ENCODE assay signal across 11 mouse cellular contexts in genomic region chr2:101705941-101706485, GRCm38 (mm10). TPM values are rescaled to one million over a fixed set of nuclear protein-coding genes. Genes with fewer than 3 reads are reported as not detected.
DNase-seq lines count a peak whose midpoint lies in the region; ATAC-seq and TF ChIP-seq lines count a peak whose summit lies in the region.
"Had no signal": no experiment of that assay in that cellular context is flagged by ENCODE, and none has a peak within 500 bp of the region (broad histone marks: within the 10 kb centered on the region; RNA-seq: fewer than 3 reads in every experiment).

No protein-coding gene starts in this region.

- H3K36me3 ChIP-seq in heart, postnatal 0 days (replicated peaks; ENCODE audit: control insufficient read depth, insufficient read depth, low read length): no peaks in the 10 kb centered on the region
- H3K36me3 ChIP-seq in liver, postnatal 0 days (replicated peaks; ENCODE audit: insufficient read depth, low read length): no peaks in the 10 kb centered on the region
- no peaks in the 10 kb centered on the region for H3K36me3 ChIP-seq in liver, embryonic 11.5 days (ENCODE audit: control insufficient read depth, insufficient read depth, low read length)
- H3K36me3 ChIP-seq in E14TG2a.4 (ENCODE audit: insufficient read depth, low read length): no peaks in the 10 kb centered on the region
- 0 out of 2 replicates have a peak, but pooled peaks cover 2% of the 10 kb centered on the region for H3K36me3 ChIP-seq in limb, embryonic 13.5 days
- H3K36me3 ChIP-seq: intestine, embryonic 15.5 days had no signal

- WGBS in heart, postnatal 0 days: 43% methylated on average over 5 of the region's 5 CpGs
- WGBS in liver, postnatal 0 days (ENCODE audit: insufficient replicate concordance): 45% methylated on average over 5 of the region's 5 CpGs
- 47% methylated on average over 5 of the region's 5 CpGs for WGBS in liver, embryonic 11.5 days
- 38% methylated on average over 5 of the region's 5 CpGs for WGBS in limb, embryonic 13.5 days

- no peak overlapping the region for H3K9ac ChIP-seq in heart, postnatal 0 days (replicated peaks; ENCODE audit: low read depth, low read length)
- H3K9ac ChIP-seq in liver, postnatal 0 days (replicated peaks): no peak overlapping the region
- H3K9ac ChIP-seq in liver, embryonic 11.5 days (ENCODE audit: low read depth, low read length): no peak overlapping the region
- H3K9ac ChIP-seq in limb, embryonic 13.5 days: no peak overlapping the region
- H3K9ac ChIP-seq: intestine, embryonic 15.5 days had no signal

- H3K4me3 ChIP-seq in heart, postnatal 0 days (ENCODE audit: low read depth, low read length): no peak overlapping the region
- H3K4me3 ChIP-seq in liver, postnatal 0 days (ENCODE audit: low read depth, low read length): no peak overlapping the region
- H3K4me3 ChIP-seq in liver, embryonic 11.5 days (ENCODE audit: low read depth, low read length): no peak overlapping the region
- H3K4me3 ChIP-seq in E14TG2a.4 (replicated peaks; ENCODE audit: low read length): no peak overlapping the region
- H3K4me3 ChIP-seq in limb, embryonic 13.5 days: no peak overlapping the region
- H3K4me3 ChIP-seq: intestine, embryonic 15.5 days had no signal

- no peaks in the 10 kb centered on the region for H3K4me1 ChIP-seq in heart, postnatal 0 days (ENCODE audit: control insufficient read depth, insufficient read depth)
- H3K4me1 ChIP-seq in liver, postnatal 0 days (ENCODE audit: insufficient read depth): no peaks in the 10 kb centered on the region
- no peaks in the 10 kb centered on the region for H3K4me1 ChIP-seq in liver, embryonic 11.5 days (replicated peaks; ENCODE audit: control insufficient read depth, insufficient read depth, low read length)
- peaks cover 3% of the 10 kb centered on the region; the same call in 1 of the 2 replicates for H3K4me1 ChIP-seq in E14TG2a.4 (replicated peaks; ENCODE audit: low read depth, low read length)
- peaks cover 21% of the 10 kb centered on the region for H3K4me1 ChIP-seq in limb, embryonic 13.5 days
- H3K4me1 ChIP-seq: intestine, embryonic 15.5 days had no signal

- DNase-seq in heart, postnatal 0 days (ENCODE audit: low spot score): no peak
- no peak for DNase-seq in heart, adult 8-10 months (ENCODE audit: low spot score)
- no peak for DNase-seq in liver, postnatal 0 days
- no peak for DNase-seq in liver, embryonic 11.5 days (ENCODE audit: low spot score)
- DNase-seq in cerebellum, adult 9-11 months: no peak
- no peak for DNase-seq in frontal cortex, postnatal 14 days (ENCODE audit: low spot score in 2 of 2)
- DNase-seq: gastrocnemius, postnatal 25 days; thymus, adult 18-20 months had no signal

- TF ChIP-seq EP300 in heart, postnatal 0 days (IDR thresholded peaks at IDR 0.05; ENCODE audit: low read depth): no peak
- no peak for TF ChIP-seq EP300 in liver, postnatal 0 days (IDR thresholded peaks at IDR 0.05; ENCODE audit: low read depth)

- H3K27ac ChIP-seq in heart, postnatal 0 days (ENCODE audit: low read depth): no peak overlapping the region
- H3K27ac ChIP-seq in liver, postnatal 0 days (ENCODE audit: low read depth): no peak overlapping the region
- H3K27ac ChIP-seq in liver, embryonic 11.5 days (ENCODE audit: low read depth, low read length): no peak overlapping the region
- no peak overlapping the region for H3K27ac ChIP-seq in limb, embryonic 13.5 days
- H3K27ac ChIP-seq: intestine, embryonic 15.5 days had no signal

- TF ChIP-seq CTCF in heart, postnatal 0 days (IDR thresholded peaks at IDR 0.05; ENCODE audit: low read depth): peak; percentile 39
- TF ChIP-seq CTCF in liver, postnatal 0 days (IDR thresholded peaks at IDR 0.05; ENCODE audit: low read depth): peak; percentile 50
- TF ChIP-seq CTCF in E14TG2a.4 (conservative IDR thresholded peaks at IDR 0.05; ENCODE audit: low read length): peak; percentile 34

- no peak overlapping the region for H3K4me2 ChIP-seq in heart, postnatal 0 days (ENCODE audit: low read depth, low read length)
- no peak overlapping the region for H3K4me2 ChIP-seq in liver, postnatal 0 days (ENCODE audit: low read depth, low read length)
- no peak overlapping the region for H3K4me2 ChIP-seq in liver, embryonic 11.5 days
- no peak overlapping the region for H3K4me2 ChIP-seq in limb, embryonic 13.5 days (replicated peaks)
- H3K4me2 ChIP-seq: intestine, embryonic 15.5 days had no signal

- no peaks in the 10 kb centered on the region for H3K27me3 ChIP-seq in heart, postnatal 0 days (ENCODE audit: control insufficient read depth, insufficient read depth, low read length)
- no peaks in the 10 kb centered on the region for H3K27me3 ChIP-seq in liver, postnatal 0 days (ENCODE audit: insufficient read depth, low read length)
- H3K27me3 ChIP-seq in liver, embryonic 11.5 days (replicated peaks; ENCODE audit: control insufficient read depth, insufficient read depth, low read length): no peaks in the 10 kb centered on the region
- H3K27me3 ChIP-seq in E14TG2a.4 (ENCODE audit: insufficient read depth, low read length): peaks cover 3% of the 10 kb centered on the region; the same call in 1 of the 2 replicates
- H3K27me3 ChIP-seq in limb, embryonic 13.5 days: no peaks in the 10 kb centered on the region
- H3K27me3 ChIP-seq: intestine, embryonic 15.5 days had no signal

- no peak for ATAC-seq in heart, postnatal 0 days (ENCODE audit: insufficient read depth, low read depth)
- ATAC-seq in liver, postnatal 0 days: no peak
- ATAC-seq in liver, embryonic 11.5 days (replicated peaks; ENCODE audit: low FRiP score): no peak
- peak; percentile 74; the same call in 1 of the 2 replicates for ATAC-seq in limb, embryonic 13.5 days (ENCODE audit: low FRiP score, low read depth)
- ATAC-seq: intestine, embryonic 15.5 days had no signal

- no peaks in the 10 kb centered on the region for H3K9me3 ChIP-seq in heart, postnatal 0 days (replicated peaks; ENCODE audit: control insufficient read depth, low read length)
- H3K9me3 ChIP-seq in liver, postnatal 0 days (ENCODE audit: low read length): no peaks in the 10 kb centered on the region
- H3K9me3 ChIP-seq in liver, embryonic 11.5 days (ENCODE audit: control insufficient read depth, low read length): no peaks in the 10 kb centered on the region
- no peaks in the 10 kb centered on the region for H3K9me3 ChIP-seq in E14TG2a.4 (ENCODE audit: low read length)
- H3K9me3 ChIP-seq in limb, embryonic 13.5 days: no peaks in the 10 kb centered on the region
- H3K9me3 ChIP-seq: intestine, embryonic 15.5 days had no signal

RNA-seq across cellular contexts. Expression of gene Traf6, which starts 27.8 kb away (rescaled TPM):
- 13.9 and 24.2 TPM in 2 replicates for total RNA-seq in heart, postnatal 0 days (2014; rRNA removed; ENCODE audit: low replicate concordance)
- 2.8 and 3.3 TPM in 2 replicates for polyA plus RNA-seq in heart, postnatal 0 days (2015; fragmentation: Nextera tagmentation; extraction: Ambion mirVana)
- 10 to 100 TPM in 1 of 4 experiments, 1 to 10 TPM in 3; 8.7 to 10.3 (median 9.0) TPM for total RNA-seq in heart, adult 8-10 months (2022)
- 2.7 and 2.8 TPM in 2 replicates for polyA plus RNA-seq in liver, postnatal 0 days (2015; fragmentation: Nextera tagmentation; extraction: Ambion mirVana)
- polyA plus RNA-seq in liver, embryonic 11.5 days (2014; fragmentation: Nextera tagmentation; extraction: Ambion mirVana): 12.1 and 15.2 TPM in 2 replicates
- polyA plus RNA-seq in limb, embryonic 13.5 days (2015; fragmentation: Nextera tagmentation; extraction: Ambion mirVana): 8.0 and 9.3 TPM in 2 replicates

RNA-seq across cellular contexts. Expression of gene B230118H07Rik, which starts 56.7 kb away (rescaled TPM):
- total RNA-seq in heart, postnatal 0 days (2014; rRNA removed; ENCODE audit: low replicate concordance): 17.3 and 24.3 TPM in 2 replicates
- polyA plus RNA-seq in heart, postnatal 0 days (2015; fragmentation: Nextera tagmentation; extraction: Ambion mirVana): 85.5 and 92.1 TPM in 2 replicates
- 100 to 1,000 TPM in 1 of 4 experiments, 10 to 100 TPM in 3; 87.7 to 103 (median 92.8) TPM for total RNA-seq in heart, adult 8-10 months (2022)
- polyA plus RNA-seq in liver, postnatal 0 days (2015; fragmentation: Nextera tagmentation; extraction: Ambion mirVana): 15.1 and 18.5 TPM in 2 replicates
- polyA plus RNA-seq in liver, embryonic 11.5 days (2014; fragmentation: Nextera tagmentation; extraction: Ambion mirVana): 33.1 and 38.1 TPM in 2 replicates
- polyA plus RNA-seq in limb, embryonic 13.5 days (2015; fragmentation: Nextera tagmentation; extraction: Ambion mirVana): 61.4 and 63.0 TPM in 2 replicates

RNA-seq across cellular contexts. Expression of gene Rag1, which starts 56.7 kb away (rescaled TPM):
- 0.04 and 12.3 TPM in 2 replicates for total RNA-seq in heart, postnatal 0 days (2014; rRNA removed; ENCODE audit: low replicate concordance)
- polyA plus RNA-seq in heart, postnatal 0 days (2015; fragmentation: Nextera tagmentation; extraction: Ambion mirVana): 0.01 and 0.03 TPM in 2 replicates
- under 1 TPM in 2 of 4 experiments, not detected in 2; 0.03 to 0.06 TPM for total RNA-seq in heart, adult 8-10 months (2022)
- 0.95 and 1.1 TPM in 2 replicates for polyA plus RNA-seq in liver, postnatal 0 days (2015; fragmentation: Nextera tagmentation; extraction: Ambion mirVana)
- 0.09 and 0.12 TPM in 2 replicates for polyA plus RNA-seq in liver, embryonic 11.5 days (2014; fragmentation: Nextera tagmentation; extraction: Ambion mirVana)
- 0.17 and 0.19 TPM in 2 replicates for polyA plus RNA-seq in limb, embryonic 13.5 days (2015; fragmentation: Nextera tagmentation; extraction: Ambion mirVana)
